Mouse (Mus musculus) T-helper 17 cell (primary cell): ENCODE measurements around the gene Ramp2.

Source experiments
- in situ Hi-C, 2 experiments: fragments of 300-600 bp; cut with MboI, MseI; formaldehyde crosslinking; loops; 1 replicate in 1 of 2; 2 replicates in 1 of 2; pipeline ENCODE4 v1.15.1; 2025; ENCODE audit warnings: high pct_unique_total_duplicates in 2 of 2

Gene Ramp2

DNA sequence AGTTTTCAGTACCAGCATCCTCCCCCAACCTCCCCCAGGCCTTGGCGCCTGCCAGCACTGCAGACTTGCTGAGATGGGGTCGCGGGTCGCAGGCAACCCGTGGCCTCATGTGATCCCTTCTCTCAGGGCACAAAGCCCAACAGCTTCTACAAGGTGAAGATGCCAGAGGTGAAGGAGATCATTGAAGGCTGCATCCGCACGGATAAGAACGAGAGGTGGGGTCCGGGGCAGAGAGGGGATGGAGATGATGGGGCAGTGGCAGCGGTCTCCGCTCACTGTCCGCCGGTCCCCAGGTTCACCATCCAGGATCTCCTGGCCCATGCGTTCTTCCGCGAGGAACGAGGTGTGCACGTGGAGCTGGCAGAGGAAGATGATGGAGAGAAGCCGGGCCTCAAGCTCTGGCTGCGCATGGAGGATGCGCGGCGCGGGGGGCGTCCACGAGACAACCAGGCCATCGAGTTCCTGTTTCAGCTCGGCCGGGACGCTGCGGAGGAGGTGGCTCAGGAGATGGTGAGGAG is 19.2 kb downstream of the Ramp2 start:
- in situ Hi-C loops, result no loop called here

DNA sequence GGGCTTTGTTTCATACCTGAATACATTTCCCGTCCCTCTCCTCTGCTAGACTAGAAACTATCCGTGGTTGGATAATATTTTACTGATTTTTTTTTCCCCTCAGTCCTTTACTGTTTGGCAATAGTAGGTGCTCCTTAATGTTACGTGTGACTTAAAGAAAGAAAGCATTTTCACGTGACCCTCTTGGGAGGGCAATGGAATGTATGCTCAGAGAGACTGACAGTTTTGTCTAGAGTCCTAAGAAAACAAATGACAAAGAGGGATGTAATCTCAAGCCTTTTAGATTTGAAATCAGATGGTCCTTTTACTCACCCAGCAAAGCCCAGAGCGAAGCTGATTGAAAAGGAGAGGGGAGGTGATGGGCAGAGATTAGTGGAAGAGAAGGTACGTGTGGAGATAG is 20.1 kb downstream of the Ramp2 start:
- in situ Hi-C loops, result no loop called here

DNA sequence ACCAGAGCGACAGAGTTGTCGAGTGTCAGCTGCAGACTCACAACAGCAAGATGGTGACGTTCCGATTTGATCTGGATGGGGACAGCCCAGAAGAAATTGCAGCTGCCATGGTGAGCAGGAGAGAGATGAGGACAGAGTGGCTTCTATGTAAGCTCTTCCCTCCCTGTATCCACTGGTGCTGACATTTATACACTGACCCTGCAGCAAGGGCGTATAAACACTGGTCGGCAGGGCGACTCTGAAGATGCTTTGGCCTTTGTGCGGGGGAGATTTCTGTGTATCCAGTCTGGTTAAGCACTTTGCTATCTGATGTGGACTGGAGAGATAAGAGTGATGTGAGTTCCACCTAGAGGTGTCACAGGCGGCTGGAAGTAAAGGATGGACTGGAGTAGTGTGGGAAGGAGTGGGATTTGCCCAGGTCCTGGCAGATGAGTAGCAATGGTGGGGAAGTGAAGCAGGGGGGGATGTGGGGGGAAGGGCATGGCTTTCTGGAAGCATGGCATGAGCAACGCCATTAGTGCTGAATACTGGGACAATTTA is 23.8 kb downstream of the Ramp2 start:
- in situ Hi-C loops, result no loop called here

DNA sequence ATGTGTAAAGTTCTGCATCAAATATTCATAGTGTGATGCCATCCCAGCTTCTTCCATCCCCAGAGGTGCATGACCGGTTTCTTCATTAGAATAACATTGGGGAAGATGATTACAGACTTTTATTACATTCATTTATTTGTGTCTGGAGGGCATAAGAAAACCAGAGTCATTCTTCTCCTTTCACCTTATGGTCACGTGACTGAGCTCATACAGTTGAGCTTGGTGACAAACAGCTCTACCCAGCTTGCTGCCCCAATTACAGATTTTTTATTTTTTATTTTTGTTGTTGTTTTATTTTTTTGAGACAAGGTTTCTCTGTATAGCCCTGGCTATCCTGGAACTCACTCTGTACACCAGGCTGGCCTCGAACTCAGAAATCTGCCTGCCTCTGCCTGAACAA is 26.6 kb downstream of the Ramp2 start:
- in situ Hi-C loops, result no loop called here

DNA sequence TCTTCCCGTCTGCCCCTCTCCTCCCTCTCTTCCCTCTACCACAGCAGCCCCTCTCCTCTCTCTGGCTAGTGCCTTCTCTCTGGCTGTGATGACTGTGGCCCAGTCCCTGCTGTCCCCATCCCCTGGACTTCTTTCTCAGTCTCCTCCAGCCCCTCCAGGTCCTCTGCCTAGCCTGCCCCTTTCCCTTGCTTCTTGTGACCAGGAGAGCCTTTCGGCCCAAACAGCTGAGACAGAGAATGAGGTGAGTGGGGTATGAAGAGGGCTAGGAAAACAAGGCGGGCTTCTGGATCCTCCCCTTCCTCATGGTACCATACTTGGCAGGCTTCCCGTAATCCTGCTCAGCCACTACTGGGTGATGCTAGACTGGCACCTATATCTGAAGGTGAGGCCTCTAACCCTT is 29.5 kb downstream of the Ramp2 start:
- in situ Hi-C loops, result no loop called here

DNA sequence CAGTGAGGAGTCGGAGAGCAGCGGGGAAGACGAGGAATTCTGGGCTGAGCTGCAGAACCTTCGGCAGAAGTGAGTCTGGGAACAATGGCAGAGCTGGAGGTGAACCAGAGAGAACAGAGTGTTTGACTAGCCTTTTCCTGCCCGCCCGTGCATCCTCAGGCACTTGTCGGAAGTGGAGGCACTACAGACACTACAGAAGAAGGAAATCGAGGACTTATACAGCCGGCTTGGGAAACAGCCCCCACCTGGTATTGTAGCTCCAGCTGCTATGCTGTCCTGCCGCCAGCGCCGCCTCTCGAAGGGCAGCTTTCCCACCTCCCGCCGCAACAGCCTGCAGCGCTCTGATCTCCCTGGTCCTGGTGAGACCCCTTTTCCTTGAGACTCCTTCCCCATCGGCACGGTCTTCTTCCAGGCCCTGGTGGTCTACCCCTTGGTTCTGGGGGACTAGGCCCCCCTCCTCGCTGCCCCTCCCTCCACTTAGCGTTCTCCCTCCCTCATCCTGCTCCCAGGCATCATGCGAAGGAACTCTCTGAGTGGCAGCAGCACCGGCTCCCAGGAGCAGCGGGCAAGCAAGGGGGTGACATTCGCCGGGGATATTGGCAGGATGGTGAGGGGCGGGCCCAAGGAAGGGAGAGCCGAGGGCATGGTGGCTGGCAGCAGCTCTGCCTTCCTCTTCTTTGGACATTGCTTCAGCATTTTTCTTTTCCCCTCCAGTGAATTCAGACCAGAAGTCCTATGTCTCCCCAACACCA is 30.7 kb downstream of the Ramp2 start:
- in situ Hi-C loops, result no loop called here

DNA sequence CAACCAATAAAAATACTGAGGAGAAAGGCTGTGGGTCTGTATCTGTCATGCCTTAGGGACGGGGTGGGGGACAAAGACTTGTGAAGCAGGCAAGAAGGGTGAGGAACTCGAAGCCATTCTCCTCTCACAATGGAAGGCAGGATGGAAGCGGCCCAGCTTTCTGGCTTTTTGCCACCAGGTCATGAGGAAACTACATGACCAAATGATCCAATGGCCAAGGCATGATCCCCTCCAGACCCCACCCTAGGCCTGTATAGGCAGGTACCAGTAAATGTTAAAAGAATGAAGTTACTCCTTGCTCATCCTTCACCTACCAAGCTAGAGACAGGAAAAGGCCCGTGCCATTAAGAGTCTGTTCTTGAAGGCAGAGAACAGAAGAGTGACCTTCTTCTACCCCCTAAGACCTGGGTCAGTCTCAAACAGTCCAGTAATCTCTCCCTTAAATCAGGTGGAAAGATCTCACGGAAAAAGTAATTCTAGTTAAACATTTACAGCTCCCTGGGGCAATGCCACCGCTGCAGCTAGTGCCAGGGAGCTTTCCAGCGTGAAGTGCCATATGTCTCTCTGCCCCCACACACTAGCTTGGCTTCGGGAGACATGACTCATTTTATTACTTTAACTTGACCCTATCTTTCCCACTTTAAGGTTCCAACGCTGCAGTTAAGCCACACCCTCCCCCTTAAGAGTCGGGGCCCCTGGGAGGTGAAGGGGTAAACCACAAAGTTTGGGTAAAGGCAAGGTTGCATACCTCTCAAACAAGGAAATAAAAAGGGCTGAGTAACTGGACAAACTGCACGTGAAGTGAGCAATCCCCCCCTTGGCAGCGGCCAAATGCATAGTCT is 31.8 kb downstream of the Ramp2 start:
- in situ Hi-C loops, result no loop called here

DNA sequence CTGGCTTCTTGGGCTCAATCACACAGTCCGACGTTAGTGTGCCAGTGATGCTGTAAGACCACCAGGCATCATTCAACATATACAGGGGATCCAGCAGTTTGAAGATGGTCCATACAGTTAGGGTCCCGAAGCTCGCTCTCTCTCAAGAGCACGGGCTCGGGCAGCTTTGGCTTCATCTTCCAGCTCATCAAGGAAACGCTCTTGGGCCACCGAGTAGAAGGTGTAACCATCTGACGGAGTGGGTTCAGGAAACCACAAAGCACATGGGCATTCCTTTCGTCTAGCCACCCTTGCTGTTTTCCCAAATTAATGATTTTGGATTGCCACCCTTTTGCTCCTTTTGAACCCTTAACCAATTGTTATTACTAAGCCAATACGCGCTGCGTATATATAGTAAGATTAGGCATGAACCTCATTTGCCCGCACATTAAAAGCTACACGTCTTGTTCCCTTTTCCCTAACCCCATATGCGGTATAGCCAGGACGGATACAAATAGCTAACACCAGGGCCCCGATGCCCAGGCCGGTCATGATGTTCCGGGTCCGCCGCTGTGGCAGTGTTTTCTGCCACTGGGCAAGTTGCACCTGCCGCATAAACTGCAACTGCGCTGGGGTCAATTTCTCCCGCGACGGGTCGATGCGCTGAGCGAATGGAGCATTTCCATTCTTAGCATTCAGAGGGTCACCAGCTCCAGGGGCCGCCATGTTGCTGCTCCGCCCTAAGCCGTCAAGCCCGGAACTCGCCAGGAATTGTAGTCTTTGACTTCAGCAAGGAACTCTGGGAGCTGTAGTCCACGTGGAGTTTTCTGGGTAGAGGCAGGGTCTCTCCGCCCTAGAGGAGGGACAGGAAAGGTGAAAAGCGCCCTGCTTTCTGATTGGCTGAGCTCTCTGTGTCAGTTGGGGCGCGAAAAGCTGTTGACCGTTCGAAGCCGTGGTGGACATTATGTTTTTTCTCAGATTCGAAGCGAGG is 32.7 kb downstream of the Ramp2 start, which contains the start of the genes Cntd1 and Coa3:
Cntd1 (plus strand) TSS at position 790 of the 970 bp plus-strand sequence.
Coa3 (minus strand) TSS at position 892 of the 970 bp plus-strand sequence.
- in situ Hi-C loops, result no loop called here

DNA sequence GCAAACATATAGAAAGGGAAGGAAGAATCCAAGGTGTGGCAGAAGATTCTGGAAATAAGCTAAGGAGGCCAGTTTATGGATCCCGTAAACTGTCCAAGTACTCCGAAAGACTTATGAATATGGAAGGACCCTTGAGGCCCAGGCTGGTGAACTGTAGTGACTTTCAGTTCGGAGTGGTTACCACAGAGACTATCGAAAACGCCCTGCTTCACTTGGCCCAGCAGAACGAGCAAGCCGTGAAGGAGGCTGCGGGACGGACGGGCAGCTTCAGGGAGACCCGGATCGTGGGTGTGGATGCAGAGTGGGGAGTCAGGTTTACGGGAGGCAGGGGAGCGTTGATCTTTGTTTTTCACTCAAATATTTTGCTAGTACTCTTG is 33.4 kb downstream of the Ramp2 start:
- in situ Hi-C loops, result no loop called here

DNA sequence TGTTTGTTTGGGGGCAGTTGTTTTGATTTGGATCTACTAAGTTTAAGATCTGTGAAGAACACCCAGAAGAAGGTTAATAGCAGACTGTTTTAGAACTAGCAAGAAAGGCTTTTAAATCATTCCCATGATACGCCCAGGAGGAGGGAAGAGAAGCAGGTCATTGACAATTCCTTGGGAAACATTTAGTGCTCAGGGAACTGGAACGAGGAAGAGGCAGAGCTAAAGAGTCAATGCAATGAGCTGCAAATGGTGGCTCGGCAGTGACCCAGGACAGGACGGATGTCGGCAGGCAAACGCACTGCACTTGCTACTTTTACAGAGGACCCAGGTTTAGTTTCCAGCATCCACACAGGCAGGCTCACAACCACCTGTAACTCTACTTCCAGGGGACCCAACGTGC is 35.0 kb downstream of the Ramp2 start:
- in situ Hi-C loops, result no loop called here

DNA sequence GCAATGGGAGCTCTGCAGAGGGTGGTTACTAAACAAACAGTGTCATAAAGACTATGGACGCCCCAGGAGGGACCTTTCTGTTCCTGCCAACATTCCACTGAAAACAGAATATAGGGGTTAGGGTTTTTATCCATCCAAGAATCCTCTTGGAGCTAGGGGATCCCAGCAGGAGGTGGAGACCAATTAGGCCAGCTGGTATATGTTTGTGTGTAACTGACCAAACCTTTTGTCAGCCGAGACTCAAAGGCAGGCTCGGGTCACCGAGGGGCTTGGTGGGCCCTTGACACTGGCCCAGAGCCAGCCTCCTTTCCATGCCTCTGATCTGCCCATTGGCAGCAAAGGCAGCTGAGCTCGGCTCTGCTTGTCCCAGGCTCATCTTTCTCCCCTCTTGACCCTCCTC is 37.1 kb downstream of the Ramp2 start:
- in situ Hi-C loops, result no loop called here

DNA sequence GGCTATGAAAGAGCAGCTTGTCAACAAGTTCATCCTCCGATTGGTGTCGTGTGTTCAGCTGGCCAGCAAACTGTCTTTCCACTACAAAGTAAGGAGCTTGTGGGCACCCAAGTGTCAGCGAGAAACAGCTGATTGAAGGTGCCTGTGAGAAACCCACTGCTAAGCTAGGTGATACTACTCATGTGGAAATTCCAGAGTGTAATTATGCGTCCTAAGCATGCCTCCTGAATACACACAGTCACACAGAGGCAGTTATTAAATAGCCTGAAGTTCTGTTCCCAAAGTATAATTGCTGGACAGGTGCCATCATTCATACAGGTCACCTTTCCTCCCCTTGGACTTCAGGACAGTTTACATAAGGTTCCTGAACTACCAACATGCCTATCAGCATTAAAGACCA is 38.0 kb downstream of the Ramp2 start:
- in situ Hi-C loops, result no loop called here

DNA sequence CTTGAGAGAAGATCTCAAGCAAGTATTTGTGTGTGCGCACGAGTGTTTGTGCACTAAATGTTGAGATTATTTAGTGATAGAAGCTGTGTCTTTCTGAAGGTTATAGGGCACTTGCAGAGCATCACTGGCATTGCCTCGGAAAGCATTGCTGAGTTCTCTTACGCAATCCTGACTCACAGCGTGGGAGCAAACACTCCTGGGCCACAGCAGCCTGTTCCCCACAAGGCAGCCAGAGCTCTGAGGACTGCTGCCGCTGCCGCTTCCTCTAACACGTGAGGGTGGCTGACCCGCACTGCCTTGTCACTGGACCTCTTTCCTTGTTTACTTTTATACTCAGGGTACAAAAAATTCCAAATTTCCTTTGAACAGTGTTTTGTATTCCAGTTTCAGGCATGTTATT is 41.5 kb downstream of the Ramp2 start:
- in situ Hi-C loops, result no loop called here

DNA sequence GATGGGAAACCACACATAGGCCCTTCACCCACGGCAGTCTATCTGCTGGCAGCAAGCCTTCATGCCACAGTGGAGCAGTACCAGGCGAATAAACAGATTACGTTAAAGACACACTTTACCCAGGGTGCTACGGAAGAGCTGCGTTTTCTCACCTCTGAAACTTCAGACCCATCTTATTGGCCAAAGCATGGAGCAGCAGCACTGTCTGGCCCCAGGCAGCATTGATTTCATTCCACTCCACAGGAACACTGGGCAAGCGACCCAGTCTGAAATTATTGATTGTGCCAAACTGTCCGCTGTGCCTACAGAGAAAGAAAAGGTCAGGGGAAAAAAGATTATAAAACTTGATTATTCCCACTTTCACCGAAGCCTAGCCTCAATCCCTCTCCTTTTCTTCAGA is 45.4 kb downstream of the Ramp2 start:
- in situ Hi-C loops, result no loop called here

DNA sequence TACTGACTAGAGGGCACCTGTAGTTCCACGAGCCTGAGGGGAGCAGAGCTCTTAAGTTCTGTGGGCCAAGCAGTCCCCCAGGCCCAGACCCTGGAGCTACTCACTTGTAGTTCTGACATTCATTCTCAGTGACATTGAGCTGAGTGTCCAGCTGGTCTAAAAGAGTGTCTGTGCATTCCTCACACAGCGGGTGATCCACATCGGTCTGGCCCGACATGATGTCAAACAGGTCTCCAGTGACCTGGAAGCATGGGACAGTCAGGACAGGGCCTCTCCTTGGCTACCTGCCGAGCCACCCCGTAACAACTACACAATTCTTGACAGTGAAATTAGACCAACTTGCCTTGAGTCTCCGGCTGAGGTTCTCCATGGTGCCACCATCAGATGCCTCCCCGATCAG is 49.4 kb downstream of the Ramp2 start:
- in situ Hi-C loops, result no loop called here

DNA sequence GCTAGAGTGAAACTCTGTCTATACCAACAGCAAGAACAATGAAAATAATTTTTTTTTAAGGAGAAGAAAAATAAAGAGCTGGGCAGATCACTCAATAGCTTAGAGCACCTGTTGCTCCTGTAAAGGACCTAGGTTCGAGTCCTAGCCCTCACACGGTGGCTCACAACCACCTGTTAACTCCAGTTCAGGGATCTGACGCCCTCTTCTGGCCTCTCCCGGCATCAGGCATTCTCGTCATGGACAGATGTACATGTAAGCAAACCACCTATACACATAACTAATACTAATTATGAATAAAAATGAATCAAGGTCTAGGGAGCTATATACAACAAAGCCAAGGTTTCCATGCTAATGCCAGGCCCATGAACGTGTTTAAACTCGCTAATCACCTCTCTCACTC is 55.1 kb downstream of the Ramp2 start:
- in situ Hi-C loops, result no loop called here

DNA sequence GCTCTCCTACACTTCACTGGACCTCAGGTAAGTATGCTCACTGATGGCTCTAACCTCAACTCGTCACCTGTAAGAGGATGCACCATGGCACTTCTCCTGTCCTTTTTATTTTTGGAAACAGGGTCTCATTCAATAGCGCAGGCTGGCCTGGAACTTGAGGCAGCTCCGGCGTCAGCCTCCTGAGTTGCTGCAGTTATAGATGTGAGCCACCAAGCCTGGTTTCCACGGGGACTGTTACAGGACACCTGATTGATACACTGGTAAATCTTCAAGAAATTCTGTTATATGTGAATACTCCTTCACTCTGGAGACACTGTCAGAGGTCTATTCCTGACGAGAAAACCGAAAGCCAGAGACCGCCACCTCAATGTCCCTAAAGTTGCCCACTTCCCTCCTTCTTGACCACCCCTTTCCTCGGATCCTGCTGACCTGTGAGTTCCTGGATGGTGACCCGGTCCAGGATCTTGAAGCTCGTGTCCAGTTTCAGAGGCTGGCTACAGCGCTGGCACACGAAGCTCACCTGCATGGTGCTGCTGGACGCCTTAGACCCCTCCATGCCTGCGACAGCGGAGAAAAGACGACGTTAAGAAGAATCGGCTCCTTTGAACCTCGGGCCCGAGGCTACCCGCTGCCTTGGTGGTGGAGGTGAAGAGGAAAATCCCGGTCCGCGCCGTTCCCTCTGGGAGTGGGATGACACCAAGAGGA is 55.6 kb downstream of the Ramp2 start:
- in situ Hi-C loops, result no loop called here

DNA sequence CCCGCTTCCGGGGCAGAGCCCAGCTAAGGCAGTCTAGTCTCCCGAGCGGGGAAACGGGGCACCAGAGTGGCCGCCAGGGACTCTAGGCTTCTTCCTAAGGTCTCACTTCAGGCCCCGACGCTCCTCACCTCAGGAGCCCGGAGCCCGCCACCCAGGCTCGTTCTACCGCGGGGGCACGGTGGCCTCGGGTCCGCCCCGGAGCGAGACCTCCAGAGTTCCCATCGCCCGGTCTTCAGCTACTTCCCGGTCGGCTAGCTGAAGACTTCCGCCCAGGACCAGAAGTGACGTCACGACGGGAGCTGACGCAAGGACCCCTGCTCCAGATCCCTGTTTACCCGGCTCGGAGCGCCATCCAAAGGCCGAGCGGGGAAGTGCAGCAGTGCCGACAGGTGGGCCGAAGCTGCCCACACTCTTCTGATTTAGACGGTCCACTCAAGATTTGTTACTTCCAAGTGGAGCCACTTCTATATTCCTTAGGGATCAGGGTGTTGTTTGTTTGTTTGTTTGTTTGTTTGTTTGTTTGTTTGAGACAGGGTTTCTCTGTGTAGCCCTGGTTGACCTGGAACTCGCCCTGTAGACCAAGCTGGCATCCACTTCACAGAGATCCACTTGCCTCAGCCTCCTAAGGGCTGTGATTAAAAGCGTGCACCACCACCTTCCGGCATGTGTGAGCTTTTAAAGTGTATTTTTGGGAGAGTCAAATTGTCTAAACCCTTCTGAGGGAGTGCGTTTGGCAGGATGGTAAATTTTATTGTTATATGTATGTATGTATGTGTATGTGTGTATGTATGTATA is 56.4 kb downstream of the Ramp2 start, which contains the start of gene Becn1:
Becn1 (minus strand) TSS at position 283 of the 795 bp plus-strand sequence.
- in situ Hi-C loops, result no loop called here

DNA sequence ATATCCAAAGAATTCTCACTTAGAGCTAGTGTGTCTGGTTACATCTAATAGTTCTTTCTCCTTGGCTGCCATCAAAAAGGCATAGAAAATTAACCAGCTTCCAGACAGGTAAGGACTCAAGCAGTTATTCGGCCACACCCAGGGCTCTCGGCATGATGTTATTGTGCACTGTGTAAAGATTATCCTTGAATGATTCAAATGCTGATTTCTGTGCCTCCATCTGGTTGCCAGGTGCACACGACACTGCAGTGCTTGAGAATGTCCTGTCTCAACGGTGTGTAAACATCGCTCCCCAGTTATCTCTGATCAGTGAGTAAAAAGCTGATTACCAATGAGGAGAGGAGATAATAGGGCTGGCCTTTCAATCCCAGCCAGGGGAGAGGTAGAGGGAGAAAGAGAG is 61.9 kb downstream of the Ramp2 start:
- in situ Hi-C loops, result no loop called here
